Mouse (Mus musculus) kidney, adult 2 months (tissue): ENCODE measurements at regions not wholly inside any gene's neighbourhood (a gene's known extent, or its start where the extent isn't known, plus 50 kb on each side); places are given as distances from the start of the nearest gene placed in this dataset.

Experiments used
- CTCF ChIP-seq: fragments of 200-500 bp; conservative IDR thresholded peaks from 2 replicates; pipeline ENCODE4 v1.5.1; 2011; ENCODE audit warnings: low read depth, mild to moderate bottlenecking, control low read depth, low read length, moderate library complexity, mixed read lengths; ENCODE audit not compliant: insufficient read depth, insufficient read length
- POLR2A ChIP-seq: fragments of 200-500 bp; IDR thresholded peaks from one replicate; pipeline ENCODE4 v1.6.1; 2011; ENCODE audit warnings: low read depth, low read length, control low read depth

DNA sequence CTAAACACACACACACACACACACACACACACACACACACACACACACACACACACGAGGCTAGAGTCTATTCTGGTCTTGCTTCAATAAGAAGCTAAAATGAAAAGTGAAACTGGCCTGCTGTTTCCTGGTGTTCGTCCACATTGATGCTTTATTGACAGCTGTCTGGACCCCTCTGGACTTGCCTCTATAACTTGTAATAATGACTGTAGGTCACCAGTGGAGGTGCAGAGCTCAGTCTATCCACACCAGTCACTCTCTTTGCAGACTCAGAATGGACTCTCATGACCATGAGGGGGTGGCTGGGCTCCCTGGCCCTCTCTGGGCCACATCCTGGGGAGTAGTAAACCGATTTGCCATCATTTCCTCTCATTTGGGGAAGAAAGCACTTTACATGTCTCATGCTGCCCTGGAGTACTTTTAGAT is 212.3 kb downstream of the Ttll7 start:
- TF ChIP-seq CTCF (no peak), POLR2A (no peak)
